Mouse (Mus musculus): ENCODE measurements around the gene Bmp10. TPM values are rescaled to one million over a fixed set of nuclear protein-coding genes. Genes with fewer than 3 reads are reported as not detected.
A peak's percentile ranks its signal among the peaks of the same experiment; 100 is the strongest.

Gene Bmp10
- 4.0 and 4.3 TPM in 2 replicates for total RNA-seq (2014; rRNA removed)
- 1.3 and 1.7 TPM in 2 replicates for polyA plus RNA-seq (2012; rRNA removed)

GRCm38 (mm10) chr6:87428487-87429044, at the start of gene Bmp10:
Gene Bmp10 (plus strand): TSS chr6:87428994.
- H3K79me2 ChIP-seq (ENCODE audit: control insufficient read depth, insufficient read depth, low read length), result no peaks in the 10 kb centered on the region
- peak; percentile 52 for DNase-seq (ENCODE audit: extremely low read depth, low read depth, low spot score)
- 75% methylated on average over 7 of the region's 7 CpGs for WGBS
- no peaks in the 10 kb centered on the region for H3K27me3 ChIP-seq (ENCODE audit: control insufficient read depth, insufficient read depth, low read length)
- peak within 1 kb of the TSS; percentile 46 for H3K27ac ChIP-seq (replicated peaks; ENCODE audit: insufficient read depth, low read depth, low read length)
- H3K4me3 ChIP-seq (ENCODE audit: insufficient read depth, low read depth, low read length), result peak within 1 kb of the TSS; percentile 50
- no peak for TF ChIP-seq CTCF (IDR thresholded peaks at IDR 0.05; ENCODE audit: low read depth, low read length)
- no peak for TF ChIP-seq POLR2A (IDR thresholded peaks at IDR 0.05; ENCODE audit: extremely low read depth, insufficient read depth, low read length)
- H3K9ac ChIP-seq (ENCODE audit: low read depth, low read length), result peak within 1 kb of the TSS; percentile 34
- H3K4me1 ChIP-seq (ENCODE audit: control insufficient read depth, insufficient read depth, low read length), result 0 out of 2 replicates have a peak, but pooled peaks cover 2% of the 10 kb centered on the region
- H3K36me3 ChIP-seq (ENCODE audit: control insufficient read depth, insufficient read depth, low read length), result no peaks in the 10 kb centered on the region

GRCm38 (mm10) chr6:87383926-87384691, 44.7 kb upstream of the Bmp10 start:
- WGBS, result 9% methylated on average over 24 of the region's 24 CpGs
- Histone ChIP-seq H3K36me3 (ENCODE audit: control insufficient read depth, insufficient read depth, low read length) (no peaks in the 10 kb centered on the region), H3K79me2 (ENCODE audit: control insufficient read depth, insufficient read depth, low read length) (no peaks in the 10 kb centered on the region), H3K27me3 (ENCODE audit: control insufficient read depth, insufficient read depth, low read length) (no peaks in the 10 kb centered on the region), H3K9ac (ENCODE audit: low read depth, low read length) (no peak overlapping the region), H3K27ac (replicated peaks; ENCODE audit: insufficient read depth, low read depth, low read length) (no peak overlapping the region), H3K4me1 (ENCODE audit: control insufficient read depth, insufficient read depth, low read length) (peaks cover under 1% of the 10 kb centered on the region; the same call in 1 of the 2 replicates), H3K4me3 (ENCODE audit: insufficient read depth, low read depth, low read length) (no peak overlapping the region)
- TF ChIP-seq CTCF (IDR thresholded peaks at IDR 0.05; ENCODE audit: low read depth, low read length) (peak; percentile 48), POLR2A (IDR thresholded peaks at IDR 0.05; ENCODE audit: extremely low read depth, insufficient read depth, low read length) (no peak)
- peak; percentile 14 for DNase-seq (ENCODE audit: extremely low read depth, low read depth, low spot score)

DNA sequence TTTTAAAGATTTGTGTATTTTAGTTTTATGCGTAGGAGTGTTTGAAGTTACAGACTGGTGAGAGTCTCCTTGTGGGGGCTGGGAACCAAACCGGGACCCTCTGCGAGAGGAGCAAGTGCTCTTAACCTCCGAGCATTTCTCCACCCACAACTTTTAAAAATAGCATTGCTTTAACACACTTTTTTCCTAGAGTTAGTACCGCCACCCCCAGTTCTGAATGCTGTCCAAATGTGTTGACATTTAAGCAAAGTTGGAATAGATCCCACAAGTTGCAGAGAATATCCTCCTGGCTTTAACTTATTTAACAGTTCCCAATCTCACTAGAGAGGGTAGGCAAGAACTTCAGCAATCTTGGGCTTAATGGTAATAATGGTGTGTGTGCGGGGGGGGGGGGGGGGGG, 44.0 kb upstream of the Bmp10 start:
- H3K27ac ChIP-seq (replicated peaks; ENCODE audit: insufficient read depth, low read depth, low read length), result no peak overlapping the region
- no peak overlapping the region for H3K4me3 ChIP-seq (ENCODE audit: insufficient read depth, low read depth, low read length)
- no peak overlapping the region for H3K9ac ChIP-seq (ENCODE audit: low read depth, low read length)
- H3K27me3 ChIP-seq (ENCODE audit: control insufficient read depth, insufficient read depth, low read length), result no peaks in the 10 kb centered on the region
- H3K4me1 ChIP-seq (ENCODE audit: control insufficient read depth, insufficient read depth, low read length), result peaks cover 5% of the 10 kb centered on the region; the same call in 1 of the 2 replicates
- TF ChIP-seq CTCF (IDR thresholded peaks at IDR 0.05; ENCODE audit: low read depth, low read length) (no peak), POLR2A (IDR thresholded peaks at IDR 0.05; ENCODE audit: extremely low read depth, insufficient read depth, low read length) (no peak)
- no peak for DNase-seq (ENCODE audit: extremely low read depth, low read depth, low spot score)
- no peaks in the 10 kb centered on the region for H3K79me2 ChIP-seq (ENCODE audit: control insufficient read depth, insufficient read depth, low read length)
- no peaks in the 10 kb centered on the region for H3K36me3 ChIP-seq (ENCODE audit: control insufficient read depth, insufficient read depth, low read length)
- WGBS, result 25% methylated on average over 6 of the region's 6 CpGs

GRCm38 (mm10) chr6:87386203-87386602, 42.6 kb upstream of the Bmp10 start:
- Histone ChIP-seq H3K27me3 (ENCODE audit: control insufficient read depth, insufficient read depth, low read length) (no peaks in the 10 kb centered on the region), H3K4me3 (ENCODE audit: insufficient read depth, low read depth, low read length) (no peak overlapping the region), H3K27ac (replicated peaks; ENCODE audit: insufficient read depth, low read depth, low read length) (no peak overlapping the region), H3K4me1 (ENCODE audit: control insufficient read depth, insufficient read depth, low read length) (peaks cover 7% of the 10 kb centered on the region), H3K9ac (ENCODE audit: low read depth, low read length) (no peak overlapping the region), H3K36me3 (ENCODE audit: control insufficient read depth, insufficient read depth, low read length) (no peaks in the 10 kb centered on the region), H3K79me2 (ENCODE audit: control insufficient read depth, insufficient read depth, low read length) (no peaks in the 10 kb centered on the region)
- TF ChIP-seq CTCF (IDR thresholded peaks at IDR 0.05; ENCODE audit: low read depth, low read length) (peak; percentile 61), POLR2A (IDR thresholded peaks at IDR 0.05; ENCODE audit: extremely low read depth, insufficient read depth, low read length) (no peak)
- WGBS, result 14% methylated on average over 7 of the region's 7 CpGs
- DNase-seq (ENCODE audit: extremely low read depth, low read depth, low spot score), result peak; percentile 34

DNA sequence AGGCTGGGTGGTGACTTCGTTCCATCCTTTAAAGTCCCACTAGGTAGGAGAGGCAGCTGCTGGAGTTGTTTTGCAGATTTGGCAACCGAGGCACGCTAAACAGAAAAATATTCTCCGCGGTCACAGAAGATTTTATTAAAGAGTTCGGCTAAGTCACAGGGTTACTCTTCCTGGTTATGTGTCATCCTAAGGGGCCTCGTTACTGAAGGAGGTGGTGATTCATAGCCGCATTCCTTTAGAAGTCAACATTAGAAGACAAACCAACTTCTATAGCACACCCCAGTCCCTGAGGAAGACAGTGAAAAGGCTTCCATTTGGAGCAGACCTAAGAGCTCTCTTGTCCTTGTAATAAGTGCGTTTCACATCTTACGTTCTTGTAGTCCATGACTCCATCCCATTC, 42.1 kb upstream of the Bmp10 start:
- Histone ChIP-seq H3K27me3 (ENCODE audit: control insufficient read depth, insufficient read depth, low read length) (no peaks in the 10 kb centered on the region), H3K9ac (ENCODE audit: low read depth, low read length) (no peak overlapping the region), H3K4me1 (ENCODE audit: control insufficient read depth, insufficient read depth, low read length) (peaks cover 7% of the 10 kb centered on the region), H3K36me3 (ENCODE audit: control insufficient read depth, insufficient read depth, low read length) (no peaks in the 10 kb centered on the region), H3K79me2 (ENCODE audit: control insufficient read depth, insufficient read depth, low read length) (no peaks in the 10 kb centered on the region), H3K27ac (replicated peaks; ENCODE audit: insufficient read depth, low read depth, low read length) (no peak overlapping the region), H3K4me3 (ENCODE audit: insufficient read depth, low read depth, low read length) (no peak overlapping the region)
- TF ChIP-seq POLR2A (IDR thresholded peaks at IDR 0.05; ENCODE audit: extremely low read depth, insufficient read depth, low read length), result no peak
- TF ChIP-seq CTCF (IDR thresholded peaks at IDR 0.05; ENCODE audit: low read depth, low read length), result no peak
- 83% methylated on average over 10 of the region's 10 CpGs for WGBS
- no peak for DNase-seq (ENCODE audit: extremely low read depth, low read depth, low spot score)

GRCm38 (mm10) chr6:87388877-87389276, 39.9 kb upstream of the Bmp10 start, which contains the start of gene Gkn3:
Gene Gkn3 (minus strand): TSS chr6:87388935.
- Histone ChIP-seq H3K79me2 (ENCODE audit: control insufficient read depth, insufficient read depth, low read length) (no peaks in the 10 kb centered on the region), H3K4me3 (ENCODE audit: insufficient read depth, low read depth, low read length) (no peak within 1 kb of the TSS), H3K27me3 (ENCODE audit: control insufficient read depth, insufficient read depth, low read length) (no peaks in the 10 kb centered on the region), H3K27ac (replicated peaks; ENCODE audit: insufficient read depth, low read depth, low read length) (no peak within 1 kb of the TSS), H3K4me1 (ENCODE audit: control insufficient read depth, insufficient read depth, low read length) (peaks cover 9% of the 10 kb centered on the region), H3K9ac (ENCODE audit: low read depth, low read length) (no peak within 1 kb of the TSS), H3K36me3 (ENCODE audit: control insufficient read depth, insufficient read depth, low read length) (no peaks in the 10 kb centered on the region)
- TF ChIP-seq POLR2A (IDR thresholded peaks at IDR 0.05; ENCODE audit: extremely low read depth, insufficient read depth, low read length) (no peak), CTCF (IDR thresholded peaks at IDR 0.05; ENCODE audit: low read depth, low read length) (no peak)
- peak; percentile 38 for DNase-seq (ENCODE audit: extremely low read depth, low read depth, low spot score)
- 28% methylated on average over 7 of the region's 7 CpGs for WGBS

Measured in liver, adult 2 months (tissue).